Mouse (Mus musculus) MEL (cell line): Measurements from ENCODE around the gene Cttn.

Source experiments
- BHLHE40 ChIP-seq: IDR thresholded peaks from 2 replicates; pipeline ENCODE4 v1.6.1; 2012; ENCODE audit warnings: low read depth, mild to moderate bottlenecking, inconsistent platforms, low read length, improper control_type of control experiment, borderline replicate concordance
- TBP ChIP-seq: IDR thresholded peaks from 2 replicates; pipeline ENCODE4 v1.8.0; 2011; ENCODE audit warnings: low read depth, low read length, improper control_type of control experiment

DNA sequence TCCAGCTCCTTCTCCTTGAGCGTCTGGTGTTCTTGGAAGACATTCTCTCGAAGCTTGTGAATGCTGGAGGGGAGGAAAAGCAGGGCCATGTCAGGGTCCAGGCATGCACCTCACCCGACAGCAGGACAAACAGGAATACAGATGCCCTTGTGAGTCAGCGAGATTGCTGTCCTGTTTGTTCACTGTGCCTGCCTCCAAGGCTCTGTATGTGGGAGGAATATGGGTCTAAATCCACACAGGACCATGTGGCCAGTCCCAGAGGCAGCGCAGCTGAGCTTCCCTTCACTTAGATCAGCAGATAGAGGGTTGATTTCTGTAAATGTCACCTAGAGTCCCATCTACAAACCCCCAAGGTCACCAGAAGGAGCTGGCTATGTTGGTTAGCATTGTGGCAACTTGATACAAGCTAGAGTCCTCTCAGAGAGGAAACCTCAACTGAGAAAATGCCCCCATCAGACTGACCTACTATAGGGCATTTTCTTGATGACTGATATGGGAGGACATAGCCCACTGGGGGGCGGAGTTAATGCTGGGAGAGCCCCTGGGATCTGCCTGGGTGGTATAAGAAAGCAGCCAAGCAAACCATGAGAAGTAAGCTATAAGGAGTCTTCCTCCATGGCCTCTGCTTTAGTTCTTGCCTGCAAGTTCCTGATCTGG is 9.4 kb downstream of the Cttn start:
- TF ChIP-seq TBP, result no peak
- no peak for TF ChIP-seq BHLHE40
